Mouse (Mus musculus) embryonic facial prominence, embryonic 14.5 days (tissue): ENCODE measurements around the gene Scn4b. TPM values are rescaled to one million over a fixed set of nuclear protein-coding genes. Genes with fewer than 3 reads are reported as not detected.

Source experiments
- ATAC-seq: fragments of 200-750 bp; cut with Nextera tagmentation; 2 replicates; pipeline ENCODE4 v1.8.0; 2017; ENCODE audit warnings: low read depth, moderate number of reproducible peaks, moderate TSS enrichment
- DNase-seq: peaks from one replicate; pipeline ENCODE4 v3.0.0-alpha.2; 2015; ENCODE audit warnings: low spot score
- H3K27ac ChIP-seq: fragments of 300-500 bp; sonication (generic); replicated peaks from 2 replicates; pipeline ENCODE4 v1.5.1; 2014; ENCODE audit warnings: low read depth, mild to moderate bottlenecking, low read length, moderate library complexity
- H3K27me3 ChIP-seq: fragments of 300-500 bp; sonication (generic); replicated peaks from 2 replicates; pipeline ENCODE4 v1.6.1; 2014; ENCODE audit warnings: low read length; ENCODE audit not compliant: control insufficient read depth, insufficient read depth
- H3K36me3 ChIP-seq: fragments of 300-500 bp; sonication (generic); 2 replicates; pipeline ENCODE4 v1.6.1; 2014; ENCODE audit warnings: low read length, mixed read lengths; ENCODE audit not compliant: control insufficient read depth, insufficient read depth
- H3K4me1 ChIP-seq: fragments of 300-500 bp; sonication (generic); 2 replicates; pipeline ENCODE4 v1.6.1; 2014; ENCODE audit warnings: antibody characterized with exemption, low read length; ENCODE audit not compliant: control insufficient read depth, insufficient read depth
- H3K4me2 ChIP-seq: fragments of 300-500 bp; sonication (generic); 2 replicates; pipeline ENCODE4 v1.6.1; 2014; ENCODE audit warnings: low read depth, mild to moderate bottlenecking, low read length, moderate library complexity, mixed read lengths
- H3K4me3 ChIP-seq: fragments of 300-500 bp; sonication (generic); 2 replicates; pipeline ENCODE4 v1.5.1; 2014; ENCODE audit warnings: low read depth, mild to moderate bottlenecking, low read length
- H3K9ac ChIP-seq: fragments of 300-500 bp; sonication (generic); 2 replicates; pipeline ENCODE4 v1.6.1; 2014; ENCODE audit warnings: low read depth, mild to moderate bottlenecking, low read length, moderate library complexity, mixed read lengths
- H3K9me3 ChIP-seq: fragments of 300-500 bp; sonication (generic); 2 replicates; pipeline ENCODE4 v1.6.1; 2016; ENCODE audit warnings: low read length; ENCODE audit not compliant: control insufficient read depth
- WGBS: fragments of 180-500 bp; shearing (Covaris S2); extraction: QIAGEN DNeasy Blood & Tissue Kit; methylation state at CpG from one replicate; pipeline ENCODE4 v1.1.7; 2014; 5-methylcytosine and 5-hydroxymethylcytosine counted together
- polyA plus RNA-seq: library from polyadenylated mRNA; unstranded; fragments of >200 nt; fragmentation: Nextera tagmentation; extraction: Ambion mirVana; gene quantifications from 2 replicates; pipeline ENCODE4 v1.2.1, GENCODE M21; 2014

Gene Scn4b
- polyA plus RNA-seq, result 0.13 and 0.19 TPM in 2 replicates

DNA sequence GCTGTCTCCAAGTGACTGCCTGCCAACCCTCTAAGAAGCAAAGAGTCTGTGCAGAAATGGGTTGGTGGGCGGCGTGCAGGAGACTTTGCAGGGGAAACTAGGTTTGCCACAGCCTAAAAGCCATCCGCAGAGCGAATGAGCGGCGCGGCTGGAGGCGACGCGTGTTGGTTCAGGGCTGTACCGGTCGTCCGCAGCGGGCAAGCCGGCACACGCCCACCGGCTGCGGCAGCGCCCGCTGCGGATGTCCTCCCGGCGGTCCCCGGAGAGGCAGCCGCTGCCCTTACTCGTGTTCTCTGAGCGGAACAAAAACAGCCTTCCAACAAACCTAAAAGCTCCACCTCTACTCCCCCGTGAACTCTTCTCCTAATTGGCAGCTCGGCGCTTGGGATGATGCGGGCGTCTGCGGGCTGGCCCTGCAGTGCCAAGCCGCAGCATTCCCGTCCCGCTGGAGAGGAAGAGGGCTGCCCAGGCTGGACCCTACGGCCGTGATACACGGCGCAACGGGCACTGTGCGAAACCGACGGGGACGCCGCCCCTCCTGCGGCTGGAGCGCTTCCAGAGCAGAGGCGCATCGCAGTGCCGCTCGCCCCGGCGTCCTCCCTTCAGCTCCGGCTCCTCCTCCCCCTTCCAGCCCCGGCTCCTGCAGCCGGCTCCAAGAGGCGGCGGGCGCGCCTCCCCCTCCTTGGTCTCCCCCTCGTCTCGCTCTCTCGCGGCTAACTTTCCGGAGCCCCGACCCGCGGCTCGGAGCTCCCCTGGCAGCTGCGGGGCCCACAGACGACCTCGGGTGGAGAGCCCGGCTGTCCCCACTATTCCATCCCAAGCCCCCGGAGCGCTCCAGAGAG, at the start of gene Scn4b:
Gene Scn4b, plus strand, starts transcription at position 205 of the 842 bp plus-strand sequence.
- H3K36me3 ChIP-seq, result no peaks in the 10 kb centered on the region
- peak within 1 kb of the TSS; percentile 96 for H3K4me2 ChIP-seq
- H3K27me3 ChIP-seq, result peaks cover 76% of the 10 kb centered on the region
- H3K9ac ChIP-seq, result peak within 1 kb of the TSS; percentile 55
- ATAC-seq (peak; percentile 51; the same call in 1 of the 2 replicates), DNase-seq (peak; percentile 60)
- peak within 1 kb of the TSS; percentile 56 for H3K4me3 ChIP-seq
- no peak within 1 kb of the TSS for H3K27ac ChIP-seq
- under 1% methylated on average over 35 of the region's 76 CpGs for WGBS
- H3K4me1 ChIP-seq, result peaks cover 4% of the 10 kb centered on the region; the same call in 1 of the 2 replicates
- H3K9me3 ChIP-seq, result no peaks in the 10 kb centered on the region

DNA sequence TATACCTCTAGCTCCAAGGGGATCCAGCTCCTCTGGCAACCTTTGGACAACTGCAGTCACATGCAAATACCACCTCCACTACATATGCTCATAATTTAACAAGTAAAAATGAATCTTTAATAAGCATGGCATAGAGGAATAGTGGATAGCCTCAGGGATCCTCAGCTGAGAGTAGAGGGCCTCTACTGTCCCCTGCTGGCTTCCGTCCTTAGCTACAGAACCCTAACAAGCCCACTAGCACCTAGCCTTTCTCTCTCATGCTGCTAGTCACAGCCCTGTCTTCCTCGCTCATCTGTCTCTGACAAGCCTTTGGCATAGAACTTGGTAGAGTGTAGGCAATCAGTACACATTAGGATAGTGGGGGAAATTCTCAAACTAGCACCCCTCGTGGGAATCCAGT, 47.4 kb upstream of the Scn4b start:
- H3K27ac ChIP-seq, result no peak overlapping the region
- no peak overlapping the region for H3K4me2 ChIP-seq
- H3K4me1 ChIP-seq, result no peaks in the 10 kb centered on the region
- no peak overlapping the region for H3K4me3 ChIP-seq
- no peak for DNase-seq
- no peaks in the 10 kb centered on the region for H3K27me3 ChIP-seq
- no peaks in the 10 kb centered on the region for H3K36me3 ChIP-seq
- no peaks in the 10 kb centered on the region for H3K9me3 ChIP-seq
- WGBS, result 58% methylated on average over 3 of the region's 3 CpGs
- no peak overlapping the region for H3K9ac ChIP-seq
- no peak for ATAC-seq

DNA sequence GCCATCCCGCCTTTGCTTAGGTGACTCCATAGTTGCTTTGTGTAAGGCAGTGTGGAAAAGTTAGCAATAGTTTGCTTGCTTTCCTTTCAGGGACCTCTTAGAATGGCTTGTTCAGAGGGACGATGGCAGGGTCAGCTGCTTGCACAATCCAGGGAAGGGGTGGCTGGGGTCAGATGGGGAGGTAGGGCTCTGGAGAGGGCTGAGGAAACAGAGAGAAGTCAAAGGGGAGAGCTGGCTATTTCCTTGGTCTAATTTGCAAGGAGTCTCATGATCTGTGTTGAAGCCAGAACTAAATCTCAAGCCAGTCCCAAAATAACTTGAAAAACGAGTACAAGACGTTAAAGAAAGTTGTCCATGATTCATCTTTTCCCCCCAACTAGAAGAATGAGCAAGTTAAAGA, 45.6 kb upstream of the Scn4b start:
- WGBS, result 58% methylated on average over 4 of the region's 4 CpGs
- Histone ChIP-seq H3K36me3 (no peaks in the 10 kb centered on the region), H3K9me3 (no peaks in the 10 kb centered on the region), H3K4me2 (no peak overlapping the region), H3K27me3 (no peaks in the 10 kb centered on the region), H3K27ac (no peak overlapping the region), H3K4me1 (no peaks in the 10 kb centered on the region), H3K4me3 (no peak overlapping the region), H3K9ac (no peak overlapping the region)
- DNase-seq (no peak), ATAC-seq (no peak)

DNA sequence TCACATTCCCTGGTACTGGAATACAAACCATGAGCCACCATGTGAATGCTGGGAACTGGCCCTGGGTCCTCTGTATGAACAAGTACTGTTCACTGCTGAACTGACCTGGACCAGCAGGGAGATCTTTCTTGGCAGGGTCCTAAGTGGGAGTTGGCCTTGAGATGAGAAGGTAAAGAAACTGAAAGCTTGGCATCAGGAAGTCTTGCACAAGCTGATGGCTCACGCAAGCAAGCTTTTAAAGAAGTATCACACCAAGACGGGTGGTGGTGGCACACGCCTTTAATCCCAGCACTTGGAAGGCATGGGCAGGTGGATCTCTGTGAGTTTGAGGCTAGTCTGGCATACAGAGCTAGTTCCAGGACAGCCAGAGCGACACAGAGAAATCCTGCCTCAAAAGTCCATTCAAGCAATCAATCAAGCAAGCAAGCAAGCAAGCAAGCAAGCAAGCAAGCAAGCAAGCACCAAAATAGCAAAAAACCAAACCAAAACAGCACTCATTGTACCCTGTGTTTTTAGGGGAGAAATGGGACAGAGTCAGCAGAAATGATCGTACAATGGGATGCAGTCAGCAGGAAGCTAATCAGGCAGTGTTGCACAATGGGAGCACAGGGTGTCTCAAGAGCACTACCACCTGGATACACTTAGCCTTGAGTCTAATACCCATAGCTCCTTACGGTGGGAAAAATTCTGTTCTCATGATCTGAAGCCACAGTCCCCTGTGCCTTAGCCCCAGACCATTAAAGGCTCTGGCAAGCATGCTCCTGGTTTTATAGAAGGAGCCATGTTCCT, 42.9 kb upstream of the Scn4b start:
- DNase-seq (no peak), ATAC-seq (no peak)
- Histone ChIP-seq H3K27me3 (no peaks in the 10 kb centered on the region), H3K36me3 (no peaks in the 10 kb centered on the region), H3K9me3 (no peaks in the 10 kb centered on the region), H3K4me2 (no peak overlapping the region), H3K9ac (no peak overlapping the region), H3K27ac (no peak overlapping the region), H3K4me1 (no peaks in the 10 kb centered on the region), H3K4me3 (no peak overlapping the region)
- WGBS, result 63% methylated on average over 6 of the region's 6 CpGs

DNA sequence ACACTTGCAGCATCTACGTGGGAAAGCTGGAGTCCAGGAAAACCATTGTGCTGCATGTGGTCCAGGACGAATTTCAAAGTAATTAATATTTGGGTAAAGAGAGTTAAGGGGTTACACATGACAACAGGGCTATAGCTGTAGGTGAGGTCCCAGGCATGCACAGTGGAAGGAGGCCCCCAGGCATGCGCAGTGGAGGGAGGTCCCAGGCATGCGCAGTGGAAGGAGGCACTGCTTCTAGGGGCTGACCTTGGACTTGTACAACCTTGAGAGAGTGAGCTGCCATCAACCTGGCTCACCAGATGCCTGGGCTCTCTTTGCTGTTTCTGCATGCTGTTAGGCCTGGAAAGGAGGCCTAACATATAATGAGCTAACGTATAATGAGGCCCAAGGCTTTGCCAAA, 40.3 kb upstream of the Scn4b start:
- WGBS, result 75% methylated on average over 5 of the region's 5 CpGs
- Histone ChIP-seq H3K9me3 (no peaks in the 10 kb centered on the region), H3K4me1 (no peaks in the 10 kb centered on the region), H3K4me2 (no peak overlapping the region), H3K27me3 (no peaks in the 10 kb centered on the region), H3K36me3 (no peaks in the 10 kb centered on the region), H3K9ac (no peak overlapping the region), H3K27ac (no peak overlapping the region), H3K4me3 (no peak overlapping the region)
- no peak for ATAC-seq
- DNase-seq, result no peak

DNA sequence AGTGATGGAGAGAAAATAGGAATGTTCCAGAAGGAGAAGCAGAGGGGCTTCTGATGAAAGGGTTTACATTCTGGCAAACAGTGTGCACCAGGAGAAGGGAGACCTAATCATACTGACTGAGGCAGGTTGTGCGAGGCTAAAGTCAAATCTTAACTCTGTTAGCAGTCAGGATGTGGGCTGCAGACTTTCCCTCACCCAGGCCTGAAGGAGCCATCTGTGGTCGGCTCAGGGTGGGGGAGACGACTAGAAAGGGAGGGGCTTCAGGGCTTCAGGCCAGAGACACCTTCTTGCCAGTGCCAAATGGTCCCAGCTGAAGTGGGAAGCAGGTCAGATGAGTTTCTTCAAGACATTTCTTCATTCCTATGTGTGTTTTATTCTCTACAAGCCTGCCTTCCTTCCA, 39.8 kb upstream of the Scn4b start:
- H3K27me3 ChIP-seq, result no peaks in the 10 kb centered on the region
- no peaks in the 10 kb centered on the region for H3K4me1 ChIP-seq
- WGBS, result 52% methylated on average over 3 of the region's 3 CpGs
- no peaks in the 10 kb centered on the region for H3K36me3 ChIP-seq
- no peak overlapping the region for H3K9ac ChIP-seq
- no peak overlapping the region for H3K27ac ChIP-seq
- no peak overlapping the region for H3K4me3 ChIP-seq
- H3K4me2 ChIP-seq, result no peak overlapping the region
- H3K9me3 ChIP-seq, result no peaks in the 10 kb centered on the region
- DNase-seq (no peak), ATAC-seq (no peak)

DNA sequence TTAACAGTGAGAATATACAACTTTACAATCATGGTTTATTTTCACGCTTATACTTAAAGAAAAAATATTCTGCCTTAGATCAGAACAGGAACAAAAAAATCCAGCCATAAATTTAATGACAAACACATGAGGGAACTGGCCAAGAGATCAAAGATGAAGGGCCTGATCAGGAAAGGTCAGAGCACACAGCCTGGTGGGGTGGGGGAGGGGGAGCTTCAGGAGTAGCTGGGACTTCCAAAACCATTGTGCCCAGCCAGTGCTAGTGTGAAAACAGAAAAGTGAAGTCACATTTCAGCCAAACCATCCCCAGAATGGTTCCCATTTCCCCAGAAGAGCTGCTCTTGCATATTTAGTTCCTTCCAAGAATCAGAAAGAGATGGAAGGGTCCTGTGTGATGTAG, 35.7 kb upstream of the Scn4b start:
- WGBS, result 57% methylated on average over 1 of the region's 1 CpGs
- Histone ChIP-seq H3K9ac (no peak overlapping the region), H3K36me3 (no peaks in the 10 kb centered on the region), H3K9me3 (no peaks in the 10 kb centered on the region), H3K27me3 (no peaks in the 10 kb centered on the region), H3K27ac (no peak overlapping the region), H3K4me3 (no peak overlapping the region), H3K4me1 (no peaks in the 10 kb centered on the region), H3K4me2 (no peak overlapping the region)
- DNase-seq, result no peak
- no peak for ATAC-seq

DNA sequence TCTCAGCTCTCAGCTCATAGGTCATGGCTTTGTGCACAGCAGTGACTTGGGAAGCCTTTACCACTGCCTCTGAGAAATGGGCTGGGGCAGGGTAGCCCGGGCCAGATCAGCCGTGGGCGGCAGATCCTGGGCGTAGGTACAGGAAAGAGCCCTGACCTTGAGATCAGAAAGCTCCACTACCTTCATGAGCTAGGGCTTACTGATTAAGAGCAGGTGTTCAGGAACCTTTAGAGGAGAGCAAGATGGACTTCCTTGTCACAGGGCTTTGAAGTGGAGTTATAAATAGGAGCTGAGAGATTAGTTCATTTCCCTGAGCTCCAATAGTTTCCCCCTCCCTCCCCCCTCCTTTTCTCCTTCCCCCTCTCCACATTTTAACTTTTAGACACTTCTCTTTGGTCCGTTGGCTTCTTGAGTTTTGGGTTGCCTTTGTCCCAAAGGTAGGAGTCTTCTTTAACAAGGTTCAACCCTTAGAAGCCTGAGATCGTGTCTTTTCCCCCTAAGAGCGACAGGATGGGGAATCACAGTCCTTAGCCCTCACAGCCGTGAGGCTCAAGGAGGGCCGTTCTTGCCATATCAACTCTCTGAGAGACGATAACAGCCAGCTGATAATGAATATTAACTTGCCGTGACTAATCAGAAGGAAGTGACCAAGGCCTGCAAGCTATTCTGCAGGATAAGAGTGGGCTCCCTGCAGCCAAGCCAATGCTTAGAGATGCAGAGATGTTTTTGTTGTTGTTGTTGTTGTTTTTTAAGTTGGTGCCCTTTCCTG, 34.8 kb upstream of the Scn4b start:
- Histone ChIP-seq H3K27me3 (no peaks in the 10 kb centered on the region), H3K9me3 (no peaks in the 10 kb centered on the region), H3K4me3 (no peak overlapping the region), H3K4me1 (no peaks in the 10 kb centered on the region), H3K36me3 (no peaks in the 10 kb centered on the region), H3K4me2 (no peak overlapping the region), H3K27ac (no peak overlapping the region), H3K9ac (no peak overlapping the region)
- ATAC-seq, result no peak
- 49% methylated on average over 11 of the region's 11 CpGs for WGBS
- DNase-seq, result no peak
